Comparison of ENCODE assay signal across 12 mouse cellular contexts in the genomic region with DNA sequence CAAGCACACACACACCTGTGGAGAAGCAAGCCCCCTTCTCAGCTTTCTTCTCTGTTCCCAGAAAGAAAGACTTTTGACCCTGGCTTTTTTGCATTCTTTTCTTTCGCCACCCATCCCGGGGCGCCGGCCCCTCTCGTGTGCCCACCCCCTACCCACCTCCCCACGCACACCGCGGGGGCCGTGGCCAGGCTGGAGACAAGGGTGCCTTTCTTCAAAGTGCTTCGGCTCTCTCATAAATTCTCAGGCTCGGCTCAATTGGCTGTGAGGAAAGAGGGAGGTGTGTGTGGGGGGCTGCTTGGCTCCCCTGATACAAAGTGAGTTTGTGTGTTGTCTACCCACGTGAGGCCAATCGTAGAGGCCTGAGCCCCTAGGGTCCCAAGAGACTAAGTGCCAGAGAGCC. TPM values are rescaled to one million over a fixed set of nuclear protein-coding genes. Genes with fewer than 3 reads are reported as not detected.
DNase-seq lines count a peak whose midpoint lies in the region; ATAC-seq and TF ChIP-seq lines count a peak whose summit lies in the region.
"Had no signal": no experiment of that assay in that cellular context is flagged by ENCODE, and none has a peak within 500 bp of the region (broad histone marks: within the 10 kb centered on the region; RNA-seq: fewer than 3 reads in every experiment).

No protein-coding gene starts in this region.

- peaks cover 34% of the 10 kb centered on the region; the same call in 1 of the 2 replicates for H3K27me3 ChIP-seq in heart, embryonic 12.5 days (replicated peaks)
- H3K27me3 ChIP-seq in ES-Bruce4 (ENCODE audit: control insufficient read depth, insufficient read depth, low read length, poor library complexity, severe bottlenecking) = no peaks in the 10 kb centered on the region
- H3K27me3 ChIP-seq in forebrain, embryonic 13.5 days = no peaks in the 10 kb centered on the region
- peaks cover 5% of the 10 kb centered on the region; the same call in 1 of the 2 replicates for H3K27me3 ChIP-seq in limb, embryonic 13.5 days

- H3K36me3 ChIP-seq in heart, embryonic 12.5 days = no peaks in the 10 kb centered on the region
- no peaks in the 10 kb centered on the region for H3K36me3 ChIP-seq in ES-Bruce4 (ENCODE audit: control insufficient read depth, insufficient read depth, low read length, poor library complexity, severe bottlenecking)
- no peaks in the 10 kb centered on the region for H3K36me3 ChIP-seq in forebrain, embryonic 13.5 days (ENCODE audit: poor library complexity, severe bottlenecking)
- H3K36me3 ChIP-seq in limb, embryonic 13.5 days = no peaks in the 10 kb centered on the region

- H3K27ac ChIP-seq in heart, embryonic 12.5 days (ENCODE audit: poor library complexity, severe bottlenecking) = no peak overlapping the region
- H3K27ac ChIP-seq in ES-Bruce4 (ENCODE audit: insufficient read depth, low read length) = no peak overlapping the region
- H3K27ac ChIP-seq in forebrain, embryonic 13.5 days = no peak overlapping the region
- H3K27ac ChIP-seq in limb, embryonic 13.5 days = peak overlapping the region; percentile 77

- 18% methylated on average over 13 of the region's 13 CpGs for WGBS in heart, embryonic 12.5 days
- WGBS in forebrain, embryonic 13.5 days = 22% methylated on average over 13 of the region's 13 CpGs
- WGBS in limb, embryonic 13.5 days = 4% methylated on average over 13 of the region's 13 CpGs

- no peak for TF ChIP-seq POLR2A in ES-Bruce4 (IDR thresholded peaks at IDR 0.05; ENCODE audit: insufficient read depth, low read length)

- peak overlapping the region; percentile 6; the same call in 1 of the 2 replicates for H3K4me2 ChIP-seq in heart, embryonic 12.5 days
- H3K4me2 ChIP-seq in forebrain, embryonic 13.5 days = no peak overlapping the region
- H3K4me2 ChIP-seq in limb, embryonic 13.5 days (replicated peaks) = peak overlapping the region; percentile 46

- no peak for ATAC-seq in heart, embryonic 12.5 days (ENCODE audit: insufficient number of reproducible peaks, low FRiP score)
- no peak for ATAC-seq in forebrain, embryonic 13.5 days
- ATAC-seq in limb, embryonic 13.5 days (ENCODE audit: low FRiP score, low read depth) = 0 out of 2 replicates have a peak, but pooled peaks have one; percentile 15
- ATAC-seq: activated CD4-positive, CD25-positive, alpha-beta regulatory T cell, adult 4 months had no signal

- TF ChIP-seq EP300 in ES-Bruce4 (IDR thresholded peaks at IDR 0.05; ENCODE audit: insufficient read depth, low read depth, low read length) = no peak

- peaks cover 13% of the 10 kb centered on the region for H3K4me1 ChIP-seq in heart, embryonic 12.5 days (replicated peaks)
- H3K4me1 ChIP-seq in ES-Bruce4 (ENCODE audit: control insufficient read depth, insufficient read depth, low read length) = peaks cover 3% of the 10 kb centered on the region
- H3K4me1 ChIP-seq in forebrain, embryonic 13.5 days = peaks cover 11% of the 10 kb centered on the region
- H3K4me1 ChIP-seq in limb, embryonic 13.5 days = peaks cover 60% of the 10 kb centered on the region

- no peak overlapping the region for H3K4me3 ChIP-seq in heart, embryonic 12.5 days
- H3K4me3 ChIP-seq in ES-Bruce4 (ENCODE audit: low read depth, low read length) = peak overlapping the region; percentile 38
- H3K4me3 ChIP-seq in forebrain, embryonic 13.5 days = no peak overlapping the region
- H3K4me3 ChIP-seq in limb, embryonic 13.5 days = no peak overlapping the region

- no peak for DNase-seq in heart, adult 18-20 months
- DNase-seq in spleen, postnatal 36 days (ENCODE audit: low spot score in 2 of 2) = no peak
- DNase-seq in ovary, postnatal 10 days (ENCODE audit: low spot score) = no peak
- no peak for DNase-seq in spleen, adult 18-20 months
- DNase-seq: cerebellum, adult 18-20 months; heart, adult 11 months; lung, adult 18-20 months had no signal

- no peak for TF ChIP-seq CTCF in ES-Bruce4 (IDR thresholded peaks at IDR 0.05; ENCODE audit: low read depth, low read length)

- H3K9me3 ChIP-seq in heart, embryonic 12.5 days (replicated peaks) = no peaks in the 10 kb centered on the region
- no peaks in the 10 kb centered on the region for H3K9me3 ChIP-seq in ES-Bruce4 (replicated peaks; ENCODE audit: control insufficient read depth, insufficient read depth, low read length, poor library complexity, severe bottlenecking)
- no peaks in the 10 kb centered on the region for H3K9me3 ChIP-seq in forebrain, embryonic 13.5 days (replicated peaks)
- H3K9me3 ChIP-seq in limb, embryonic 13.5 days = no peaks in the 10 kb centered on the region

- no peak overlapping the region for H3K9ac ChIP-seq in heart, embryonic 12.5 days
- H3K9ac ChIP-seq in ES-Bruce4 (ENCODE audit: low read depth, poor library complexity, severe bottlenecking) = peak overlapping the region; percentile 60
- H3K9ac ChIP-seq in forebrain, embryonic 13.5 days = 0 out of 2 replicates have a peak overlapping the region, but pooled peaks have one; percentile 37
- no peak overlapping the region for H3K9ac ChIP-seq in limb, embryonic 13.5 days

RNA-seq across cellular contexts. Expression of a gene that starts 28.4 kb away (rescaled TPM):
- polyA plus RNA-seq in heart, embryonic 12.5 days (2016; fragmentation: Nextera tagmentation; extraction: Ambion mirVana) = 10.0 and 10.8 TPM in 2 replicates
- total RNA-seq in heart, adult 18-20 months (2021) = 10 to 100 TPM; 27.4 to 31.0 TPM
- 43.9 and 46.0 TPM in 2 replicates for polyA plus RNA-seq in ES-Bruce4 (2011; ENCODE audit: insufficient read depth, insufficient read length, low read depth, missing spikeins)
- 17.8 and 18.6 TPM in 2 replicates for polyA plus RNA-seq in forebrain, embryonic 13.5 days (2015; fragmentation: Nextera tagmentation; extraction: Ambion mirVana)
- polyA plus RNA-seq in limb, embryonic 13.5 days (2015; fragmentation: Nextera tagmentation; extraction: Ambion mirVana) = 18.6 and 19.1 TPM in 2 replicates

Comparison
In these comparisons a context has a peak if more than half of its experiments do, and no peak if none do; other contexts are left out.
1. H3K9ac ChIP-seq: peak in ES-Bruce4 (single experiment) and forebrain, embryonic 13.5 days (single experiment); none in heart, embryonic 12.5 days (single experiment) and limb, embryonic 13.5 days (single experiment).